Mouse (Mus musculus) CD8-positive naive resting alpha-beta T cell, adult 57 days (primary cell): Measurements from ENCODE around the gene Spg20. TPM values are rescaled to one million over a fixed set of nuclear protein-coding genes. Genes with fewer than 3 reads are reported as not detected.

Experiments
- total RNA-seq: library from RNA; stranded (reverse); gene quantifications from one replicate; pipeline ENCODE4 v1.2.4, GENCODE M21; 2023

The Spg20 gene
- 22.9 TPM for total RNA-seq

GRCm38 (mm10) chr3:55111935-55112709 lies at the start of gene Spg20:
Gene Spg20 (plus strand): TSS chr3:55112108.

GRCm38 (mm10) chr3:55137039-55137438 lies 25.1 kb downstream of the Spg20 start, which contains the start of gene Ccdc169:
Gene Ccdc169 (plus strand): TSS chr3:55137339.

GRCm38 (mm10) chr3:55181766-55182165 lies 69.9 kb downstream of the Spg20 start, which contains the start of gene Sohlh2:
Gene Sohlh2 (plus strand): TSS chr3:55182028.

Other genes with a start within 250 kb of the Spg20 start
- not detected for gene Sertm1, start 196.2 kb upstream of the Spg20 start, total RNA-seq
- gene Ccna1, start 56.6 kb upstream of the Spg20 start, total RNA-seq: not detected
- not detected for gene Ccdc169, start 25.2 kb downstream of the Spg20 start, total RNA-seq
- not detected for gene Sohlh2, start 69.9 kb downstream of the Spg20 start, total RNA-seq
- not detected for gene Dclk1, start 130.3 kb downstream of the Spg20 start, total RNA-seq